Mouse (Mus musculus): ENCODE measurements around the gene Arhgef2.

DNA sequence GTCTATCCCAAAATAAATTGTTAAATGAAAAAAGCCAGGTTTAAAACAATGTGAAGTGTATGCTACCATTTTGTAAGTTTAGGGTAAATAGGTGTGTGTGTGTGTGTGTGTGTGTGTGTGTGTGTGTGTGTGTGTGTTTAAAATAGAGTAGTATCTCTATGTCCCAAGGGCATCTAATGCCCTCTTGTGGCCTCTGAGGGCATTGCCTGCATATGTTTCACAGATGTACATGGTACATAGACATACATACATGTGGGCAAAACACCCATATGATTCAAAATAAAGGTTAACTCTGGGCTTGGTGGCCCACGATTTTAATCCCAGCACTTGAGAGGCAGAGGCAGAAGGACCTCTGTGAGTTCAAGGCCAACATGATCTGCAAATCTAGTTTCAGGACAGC lies 34.9 kb downstream of the Arhgef2 start:
- TF ChIP-seq POLR2A (IDR thresholded peaks at IDR 0.05; ENCODE audit: control insufficient read depth, extremely low read depth, insufficient read depth, low read length, poor library complexity) (no peak), CTCF (IDR thresholded peaks at IDR 0.05; ENCODE audit: borderline replicate concordance, control insufficient read depth, extremely low read depth, insufficient read depth, low read length, poor library complexity) (no peak)
